Mouse (Mus musculus): ENCODE data around the gene Mturn.

DNA sequence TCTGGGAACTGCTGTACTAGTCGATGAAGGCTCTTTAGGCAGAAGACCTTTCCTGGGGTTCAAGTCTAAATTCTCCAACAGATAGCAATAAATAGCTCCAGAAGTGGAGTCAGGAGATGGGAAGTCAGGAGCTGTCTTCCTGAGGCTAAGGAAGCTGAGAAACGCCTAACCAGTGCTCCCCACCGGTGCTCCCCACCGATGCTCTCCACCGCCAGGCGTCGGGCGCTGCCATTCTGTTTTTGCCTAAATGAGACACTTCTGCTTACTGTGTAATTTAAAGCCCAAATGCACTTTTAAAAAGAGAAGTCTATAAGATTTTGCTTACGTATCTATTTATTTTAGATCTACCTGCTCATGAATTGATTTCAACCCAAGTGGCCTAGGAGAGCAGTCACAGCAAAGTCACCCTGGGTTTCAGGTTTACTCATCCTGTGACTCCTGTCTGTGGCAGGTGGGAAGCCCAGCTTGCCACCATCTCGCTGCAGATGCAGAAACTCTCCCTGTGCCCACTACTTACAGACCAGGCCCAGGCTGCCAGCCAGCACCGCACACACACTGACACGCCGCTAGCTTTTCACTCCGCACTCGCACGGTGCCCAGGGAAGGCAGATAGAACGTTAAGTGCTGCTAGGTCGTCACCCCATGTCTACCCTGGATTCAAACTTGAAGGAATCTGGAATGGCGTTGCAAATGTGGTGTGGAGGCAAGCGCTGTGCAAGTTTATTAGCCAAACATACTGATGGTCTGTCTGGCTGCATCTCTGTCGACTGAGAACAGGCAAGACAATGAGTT, 5.7 kb downstream of the Mturn start:
- no peak for TF ChIP-seq POLR2A (IDR thresholded peaks at IDR 0.05; ENCODE audit: borderline replicate concordance, extremely low read depth, insufficient read depth, insufficient read length, poor library complexity, severe bottlenecking)
- no peak for TF ChIP-seq CTCF (IDR thresholded peaks at IDR 0.05; ENCODE audit: borderline replicate concordance, extremely low read depth, insufficient read depth, insufficient read length)
